Mouse (Mus musculus): Measurements from ENCODE around the gene Sorbs2. TPM values are rescaled to one million over a fixed set of nuclear protein-coding genes. Genes with fewer than 3 reads are reported as not detected.
"Not testable (repeated sequence)": the region's sequence is repeated elsewhere in the genome, so short reads cannot be mapped to it uniquely, and the experiment has no call there.

Sorbs2 gene
- polyA plus RNA-seq, 1 experiment: 13.9 TPM

DNA sequence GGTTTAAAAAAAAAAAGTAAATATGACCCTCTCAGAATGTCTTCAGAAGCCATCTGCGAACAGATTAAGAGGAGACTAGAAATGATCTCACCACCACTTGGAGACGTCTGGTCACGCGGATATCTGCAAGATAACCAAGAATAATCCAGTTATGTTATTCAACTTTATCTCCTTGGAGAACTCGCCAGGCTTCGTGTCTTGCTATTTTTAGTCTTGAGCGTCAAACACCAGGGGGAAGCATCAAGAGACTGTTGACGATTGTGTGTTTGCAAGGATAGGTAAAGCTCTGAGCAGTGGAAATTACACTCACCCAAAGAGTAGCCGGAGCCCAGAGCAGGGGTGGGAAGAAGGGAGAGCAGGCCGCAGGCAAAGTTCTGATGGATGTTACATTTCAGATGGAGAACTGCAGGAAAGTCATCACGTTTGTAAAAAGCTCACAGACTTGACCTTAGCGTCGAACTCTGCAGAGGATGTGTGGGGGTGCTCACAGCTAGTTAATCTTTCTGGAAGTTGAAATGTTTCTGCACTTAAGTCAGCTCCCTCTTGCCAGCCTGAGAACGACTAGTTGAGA is 337.4 kb downstream of the Sorbs2 start:
- DNase-seq: peak; percentile 4
- no peaks in the 10 kb centered on the region for H3K27me3 ChIP-seq (replicated peaks; ENCODE audit: control insufficient read depth, insufficient read depth, low read length)
- no peak overlapping the region for H3K4me3 ChIP-seq (ENCODE audit: insufficient read depth, low read depth, low read length)
- WGBS: 46% methylated on average over 14 of the region's 14 CpGs
- TF ChIP-seq POLR2A (IDR thresholded peaks at IDR 0.05; ENCODE audit: low read depth, low read length) (no peak), CTCF (conservative IDR thresholded peaks at IDR 0.05; ENCODE audit: insufficient read depth, insufficient read length, low read depth, low read length) (no peak)
- peaks cover 6% of the 10 kb centered on the region; the same call in 1 of the 2 replicates for H3K4me1 ChIP-seq (ENCODE audit: control insufficient read depth, insufficient read depth, low read length)
- H3K36me3 ChIP-seq (ENCODE audit: control insufficient read depth, insufficient read depth, low read length): no peaks in the 10 kb centered on the region
- no peak overlapping the region for H3K27ac ChIP-seq (ENCODE audit: insufficient read depth, low read depth, low read length)

DNA sequence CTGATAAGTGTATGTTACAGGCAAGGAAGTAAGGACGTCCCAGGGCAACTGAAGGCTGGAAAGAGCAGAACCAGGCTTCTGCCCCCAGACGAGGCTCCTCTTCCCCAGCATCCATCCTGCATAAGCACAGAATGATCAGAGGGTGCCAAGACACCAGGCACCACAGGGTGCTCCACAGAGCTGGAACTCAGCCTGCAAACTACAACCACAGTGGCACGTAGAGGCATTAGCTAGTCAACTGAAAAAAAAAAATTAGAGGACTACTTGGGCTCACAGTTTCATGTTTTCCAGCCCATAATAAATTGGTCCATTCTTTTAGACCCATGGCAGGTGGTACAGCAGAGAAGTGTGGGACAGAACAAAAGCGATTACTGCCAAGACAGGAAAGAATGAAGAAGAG is 338.3 kb downstream of the Sorbs2 start:
- Histone ChIP-seq H3K27me3 (replicated peaks; ENCODE audit: control insufficient read depth, insufficient read depth, low read length) (no peaks in the 10 kb centered on the region), H3K4me1 (ENCODE audit: control insufficient read depth, insufficient read depth, low read length) (peaks cover 6% of the 10 kb centered on the region; the same call in 1 of the 2 replicates), H3K27ac (ENCODE audit: insufficient read depth, low read depth, low read length) (no peak overlapping the region), H3K4me3 (ENCODE audit: insufficient read depth, low read depth, low read length) (no peak overlapping the region), H3K36me3 (ENCODE audit: control insufficient read depth, insufficient read depth, low read length) (no peaks in the 10 kb centered on the region)
- 78% methylated on average over 4 of the region's 4 CpGs for WGBS
- TF ChIP-seq POLR2A (IDR thresholded peaks at IDR 0.05; ENCODE audit: low read depth, low read length): no peak
- no peak for TF ChIP-seq CTCF (conservative IDR thresholded peaks at IDR 0.05; ENCODE audit: insufficient read depth, insufficient read length, low read depth, low read length)
- no peak for DNase-seq

DNA sequence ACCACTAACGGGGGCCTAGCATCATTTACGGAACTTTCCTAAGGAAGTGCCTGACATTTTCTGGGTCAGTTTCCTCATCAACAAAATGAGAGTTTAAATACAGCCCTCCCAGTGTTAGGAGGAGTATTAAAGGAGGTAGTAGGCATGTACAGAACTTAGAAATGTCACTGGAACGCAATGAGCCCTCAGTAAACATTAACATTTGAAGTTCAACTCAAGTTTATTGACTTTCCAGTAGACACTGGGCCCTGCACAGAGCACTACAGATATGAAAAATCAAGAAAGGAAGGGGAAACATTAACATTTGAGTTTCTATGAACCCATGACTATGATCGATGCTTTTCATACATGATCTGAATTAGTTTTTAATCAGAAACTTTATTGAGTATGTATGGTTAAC is 347.5 kb downstream of the Sorbs2 start:
- no peak for DNase-seq
- no peak for TF ChIP-seq CTCF (conservative IDR thresholded peaks at IDR 0.05; ENCODE audit: insufficient read depth, insufficient read length, low read depth, low read length)
- TF ChIP-seq POLR2A (IDR thresholded peaks at IDR 0.05; ENCODE audit: low read depth, low read length): no peak
- no peaks in the 10 kb centered on the region for H3K36me3 ChIP-seq (ENCODE audit: control insufficient read depth, insufficient read depth, low read length)
- no peaks in the 10 kb centered on the region for H3K27me3 ChIP-seq (replicated peaks; ENCODE audit: control insufficient read depth, insufficient read depth, low read length)
- 79% methylated on average over 4 of the region's 4 CpGs for WGBS
- no peaks in the 10 kb centered on the region for H3K4me1 ChIP-seq (ENCODE audit: control insufficient read depth, insufficient read depth, low read length)
- no peak overlapping the region for H3K27ac ChIP-seq (ENCODE audit: insufficient read depth, low read depth, low read length)
- no peak overlapping the region for H3K4me3 ChIP-seq (ENCODE audit: insufficient read depth, low read depth, low read length)

DNA sequence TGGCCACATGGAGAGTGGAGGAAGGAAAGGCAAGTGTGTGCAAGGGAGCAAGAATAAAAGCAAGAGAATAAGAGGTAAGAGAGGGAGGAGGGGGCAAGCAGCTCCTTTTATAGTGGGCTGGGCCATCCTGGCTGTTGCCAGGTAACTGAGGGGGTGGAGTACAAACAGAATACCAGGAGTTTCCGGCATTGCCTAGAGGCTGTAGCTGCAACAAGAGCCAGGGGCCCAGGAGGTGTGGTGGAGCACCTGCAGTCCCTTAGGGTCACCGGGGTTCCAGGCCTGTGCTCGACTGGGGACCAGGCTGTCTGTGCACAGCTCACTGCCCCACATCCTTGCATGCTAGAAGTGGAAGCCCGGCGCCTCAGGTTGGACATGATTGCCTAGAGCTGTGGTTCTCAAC is 350.1 kb downstream of the Sorbs2 start:
- no peak overlapping the region for H3K4me3 ChIP-seq (ENCODE audit: insufficient read depth, low read depth, low read length)
- no peak for TF ChIP-seq POLR2A (IDR thresholded peaks at IDR 0.05; ENCODE audit: low read depth, low read length)
- no peak for TF ChIP-seq CTCF (conservative IDR thresholded peaks at IDR 0.05; ENCODE audit: insufficient read depth, insufficient read length, low read depth, low read length)

DNA sequence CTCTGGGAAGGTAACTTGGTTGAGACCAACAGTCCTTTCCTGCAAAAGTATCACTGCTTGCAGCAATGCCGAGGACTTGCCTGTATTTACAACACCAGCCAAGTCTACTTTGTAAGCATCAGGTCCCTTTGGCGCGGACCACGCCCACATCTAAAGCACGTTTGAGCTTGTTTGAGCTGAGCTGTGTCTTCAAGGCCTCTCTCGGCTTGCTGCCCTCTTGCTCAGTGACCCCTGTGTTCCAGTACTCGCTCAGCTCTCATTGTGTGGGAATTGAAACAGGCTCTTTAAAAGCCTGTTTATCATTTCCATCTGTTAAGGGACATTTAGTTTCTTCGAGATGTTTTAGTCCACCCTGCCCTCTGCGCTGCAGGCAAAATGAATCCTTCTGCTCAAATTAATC is 350.8 kb downstream of the Sorbs2 start:
- Histone ChIP-seq H3K27ac (ENCODE audit: insufficient read depth, low read depth, low read length) (no peak overlapping the region; the same call in 1 of the 2 replicates), H3K27me3 (replicated peaks; ENCODE audit: control insufficient read depth, insufficient read depth, low read length) (no peaks in the 10 kb centered on the region), H3K4me1 (ENCODE audit: control insufficient read depth, insufficient read depth, low read length) (no peaks in the 10 kb centered on the region), H3K36me3 (ENCODE audit: control insufficient read depth, insufficient read depth, low read length) (no peaks in the 10 kb centered on the region), H3K4me3 (ENCODE audit: insufficient read depth, low read depth, low read length) (no peak overlapping the region)
- DNase-seq: peak; percentile 23
- WGBS: 28% methylated on average over 9 of the region's 9 CpGs
- TF ChIP-seq POLR2A (IDR thresholded peaks at IDR 0.05; ENCODE audit: low read depth, low read length) (no peak), CTCF (conservative IDR thresholded peaks at IDR 0.05; ENCODE audit: insufficient read depth, insufficient read length, low read depth, low read length) (no peak)

More for the DNA sequence above, 350.1 kb downstream of the Sorbs2 start:
- Histone ChIP-seq H3K27me3 (replicated peaks; ENCODE audit: control insufficient read depth, insufficient read depth, low read length) (no peaks in the 10 kb centered on the region), H3K4me1 (ENCODE audit: control insufficient read depth, insufficient read depth, low read length) (no peaks in the 10 kb centered on the region), H3K36me3 (ENCODE audit: control insufficient read depth, insufficient read depth, low read length) (no peaks in the 10 kb centered on the region), H3K27ac (ENCODE audit: insufficient read depth, low read depth, low read length) (no peak overlapping the region)
- no peak for DNase-seq
- 43% methylated on average over 5 of the region's 5 CpGs for WGBS

DNA sequence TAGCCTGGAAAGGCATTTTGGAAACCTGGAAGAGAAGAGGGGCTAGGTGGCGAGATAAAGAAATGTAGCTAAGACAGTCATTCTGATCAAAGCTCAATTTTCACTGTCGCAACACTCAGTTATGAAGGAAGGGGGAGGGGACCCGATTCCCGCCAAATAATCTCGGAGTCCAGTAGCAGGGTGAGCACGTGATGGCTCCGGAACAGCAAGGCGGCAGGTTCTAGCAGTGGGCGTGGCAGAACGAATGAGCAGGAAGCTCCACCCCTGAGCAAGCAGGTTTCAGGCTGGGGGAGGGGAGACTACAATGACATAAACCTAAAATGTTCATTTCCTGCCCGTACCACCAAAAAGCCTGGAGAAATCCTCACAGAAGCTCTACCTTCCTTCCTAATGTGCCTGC is 364.0 kb downstream of the Sorbs2 start:
- not testable (repeated sequence) for H3K27ac ChIP-seq (ENCODE audit: insufficient read depth, low read depth, low read length)

DNA sequence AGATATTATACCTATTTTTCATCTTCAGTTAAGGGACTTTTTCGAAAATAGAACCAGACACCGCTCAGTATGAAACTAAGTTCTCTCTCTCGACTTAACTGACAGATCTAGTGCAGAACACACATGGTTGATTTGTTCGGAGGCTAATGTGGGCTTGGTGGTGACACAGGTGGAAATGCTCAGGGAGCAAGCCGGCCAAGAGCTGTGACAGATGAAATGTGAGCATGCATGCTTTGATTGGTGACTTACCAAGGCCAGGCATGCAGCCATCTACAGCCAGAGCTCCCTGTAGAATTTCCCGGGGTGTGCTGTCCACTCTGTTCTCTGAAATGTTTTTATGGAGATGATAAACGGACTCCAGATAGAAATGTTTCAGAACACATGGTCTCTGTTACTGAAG is 364.5 kb downstream of the Sorbs2 start:
- Histone ChIP-seq H3K27me3 (replicated peaks; ENCODE audit: control insufficient read depth, insufficient read depth, low read length) (no peaks in the 10 kb centered on the region), H3K36me3 (ENCODE audit: control insufficient read depth, insufficient read depth, low read length) (no peaks in the 10 kb centered on the region), H3K27ac (ENCODE audit: insufficient read depth, low read depth, low read length) (no peak overlapping the region), H3K4me1 (ENCODE audit: control insufficient read depth, insufficient read depth, low read length) (no peaks in the 10 kb centered on the region), H3K4me3 (ENCODE audit: insufficient read depth, low read depth, low read length) (no peak overlapping the region)
- no peak for DNase-seq
- WGBS: 33% methylated on average over 7 of the region's 7 CpGs
- no peak for TF ChIP-seq POLR2A (IDR thresholded peaks at IDR 0.05; ENCODE audit: low read depth, low read length)
- TF ChIP-seq CTCF (conservative IDR thresholded peaks at IDR 0.05; ENCODE audit: insufficient read depth, insufficient read length, low read depth, low read length): no peak

More for the DNA sequence above, 364.0 kb downstream of the Sorbs2 start:
- not testable (repeated sequence) for H3K36me3 ChIP-seq (ENCODE audit: control insufficient read depth, insufficient read depth, low read length); H3K4me1 ChIP-seq (ENCODE audit: control insufficient read depth, insufficient read depth, low read length); H3K27me3 ChIP-seq (replicated peaks; ENCODE audit: control insufficient read depth, insufficient read depth, low read length); H3K4me3 ChIP-seq (ENCODE audit: insufficient read depth, low read depth, low read length)
- DNase-seq: peak; percentile 33
- WGBS: 44% methylated on average over 11 of the region's 11 CpGs

All from kidney, adult 2 months (tissue).